Mouse (Mus musculus) lung, embryonic 16.5 days (tissue): ENCODE results near the gene Retnla. TPM values are rescaled to one million over a fixed set of nuclear protein-coding genes. Genes with fewer than 3 reads are reported as not detected.

ENCODE experiments used
- ATAC-seq: fragments of 200-750 bp; cut with Nextera tagmentation; 2 replicates; pipeline ENCODE4 v1.8.0; 2017; ENCODE audit warnings: low read depth, mild to moderate bottlenecking, moderate library complexity
- H3K27ac ChIP-seq: fragments of 300-500 bp; sonication (generic); 2 replicates; pipeline ENCODE4 v1.5.1; 2014; ENCODE audit warnings: mild to moderate bottlenecking, control low read depth, low read length
- H3K27me3 ChIP-seq: fragments of 300-500 bp; sonication (generic); 2 replicates; pipeline ENCODE4 v1.6.1; 2014; ENCODE audit warnings: low read depth, low read length, mixed read lengths; ENCODE audit not compliant: control insufficient read depth, insufficient read depth
- H3K36me3 ChIP-seq: fragments of 300-500 bp; sonication (generic); 2 replicates; pipeline ENCODE4 v1.6.1; 2014; ENCODE audit warnings: low read length; ENCODE audit not compliant: control insufficient read depth, insufficient read depth
- H3K4me1 ChIP-seq: fragments of 300-500 bp; sonication (generic); replicated peaks from 2 replicates; pipeline ENCODE4 v1.6.1; 2014; ENCODE audit warnings: low read length, mixed read lengths; ENCODE audit not compliant: control insufficient read depth, insufficient read depth
- H3K4me2 ChIP-seq: fragments of 300-500 bp; sonication (generic); 2 replicates; pipeline ENCODE4 v1.6.1; 2014; ENCODE audit warnings: low read depth, low read length, control low read depth
- H3K4me3 ChIP-seq: fragments of 300-500 bp; sonication (generic); 2 replicates; pipeline ENCODE4 v1.5.1; 2014; ENCODE audit warnings: mild to moderate bottlenecking, low read length, control low read depth
- H3K9ac ChIP-seq: fragments of 300-500 bp; sonication (generic); 2 replicates; pipeline ENCODE4 v1.6.1; 2014; ENCODE audit warnings: low read length, control low read depth
- H3K9me3 ChIP-seq: fragments of 300-500 bp; sonication (generic); 2 replicates; pipeline ENCODE4 v1.6.1; 2016; ENCODE audit warnings: low read length; ENCODE audit not compliant: control insufficient read depth
- WGBS: fragments of 180-500 bp; shearing (Covaris S2); extraction: QIAGEN DNeasy Blood & Tissue Kit; methylation state at CpG from one replicate; pipeline ENCODE4 v1.1.7; 2014; 5-methylcytosine and 5-hydroxymethylcytosine counted together
- polyA plus RNA-seq: library from polyadenylated mRNA; unstranded; fragments of >200 nt; fragmentation: Nextera tagmentation; extraction: Ambion mirVana; gene quantifications from 2 replicates; pipeline ENCODE4 v1.2.1, GENCODE M21; 2015

Retnla gene
- polyA plus RNA-seq, 1 experiment from 2014 or later: 76.1 TPM

DNA sequence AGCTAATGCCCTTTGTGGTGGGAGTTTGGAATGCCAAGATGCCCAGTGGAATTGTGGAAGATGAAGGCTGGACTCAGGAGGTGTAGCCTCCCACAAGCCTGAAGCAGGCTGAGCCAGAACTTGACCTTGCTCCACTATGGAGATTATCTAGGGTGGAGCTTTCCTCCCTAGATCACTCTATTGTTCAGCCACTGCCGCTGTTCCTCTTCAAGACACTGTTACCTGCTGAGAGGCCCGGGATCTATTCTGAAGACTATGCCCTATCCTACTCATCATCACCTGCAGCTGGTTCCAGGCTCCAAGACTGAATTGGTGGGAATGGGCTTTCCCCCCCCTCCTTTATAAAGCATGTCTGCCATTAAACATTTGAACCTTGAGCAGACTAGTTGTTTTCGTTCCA, 27.3 kb downstream of the Retnla start:
- H3K36me3 ChIP-seq: no peaks in the 10 kb centered on the region
- ATAC-seq: no peak
- 70% methylated on average over 3 of the region's 3 CpGs for WGBS

DNA sequence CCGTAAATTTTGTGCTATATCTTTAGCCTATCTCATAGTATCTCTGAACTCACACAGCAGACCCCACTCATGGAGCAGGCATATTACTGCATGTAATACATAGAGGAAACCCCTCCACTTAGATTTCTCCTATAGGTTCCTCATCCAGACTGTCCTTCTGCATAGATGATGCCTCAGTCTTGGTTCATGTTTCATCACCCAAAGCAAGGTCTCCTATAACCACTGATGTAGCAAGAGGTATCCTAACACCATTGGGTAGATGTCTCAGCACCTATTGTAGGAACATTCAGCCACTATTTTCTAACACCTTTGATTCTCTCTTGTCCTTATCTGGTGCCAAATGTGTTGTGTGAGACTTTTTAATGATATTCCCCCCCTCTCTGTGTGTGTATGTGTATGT, 29.4 kb downstream of the Retnla start:
- Histone ChIP-seq H3K4me3 (no peak overlapping the region), H3K9ac (no peak overlapping the region), H3K27me3 (no peaks in the 10 kb centered on the region), H3K36me3 (no peaks in the 10 kb centered on the region), H3K9me3 (no peaks in the 10 kb centered on the region), H3K4me2 (no peak overlapping the region), H3K4me1 (no peaks in the 10 kb centered on the region), H3K27ac (no peak overlapping the region)
- 88% methylated on average over 1 of the region's 1 CpGs for WGBS
- ATAC-seq: no peak

More for the DNA sequence above, 27.3 kb downstream of the Retnla start:
- H3K4me2 ChIP-seq: no peak overlapping the region
- no peak overlapping the region for H3K4me3 ChIP-seq
- H3K9me3 ChIP-seq: no peaks in the 10 kb centered on the region
- no peaks in the 10 kb centered on the region for H3K4me1 ChIP-seq
- H3K27ac ChIP-seq: no peak overlapping the region
- no peak overlapping the region for H3K9ac ChIP-seq
- H3K27me3 ChIP-seq: no peaks in the 10 kb centered on the region

DNA sequence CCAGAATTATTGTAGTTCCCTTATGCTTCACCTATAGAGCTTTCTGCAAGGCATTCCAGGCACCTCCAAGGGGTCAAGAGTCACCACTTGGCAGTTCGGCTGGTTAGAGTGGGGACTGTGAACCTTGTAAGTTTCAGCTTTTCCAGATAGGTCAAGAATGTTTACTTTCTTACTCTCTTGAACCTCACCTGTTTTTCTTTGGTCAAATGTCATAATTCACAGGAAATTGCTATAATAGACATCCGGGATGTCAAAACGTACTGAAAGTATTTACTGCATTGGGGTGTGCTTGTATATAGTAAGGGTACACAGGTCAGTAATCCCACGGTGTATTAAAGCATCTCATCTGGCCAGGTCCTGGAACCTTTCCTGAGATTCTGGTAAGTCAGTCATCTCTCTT, 30.0 kb downstream of the Retnla start, which contains the start of gene Retnlg:
Gene Retnlg (plus strand): TSS at position 301 of the 400 bp plus-strand sequence.
- ATAC-seq: no peak
- H3K9ac ChIP-seq: no peak within 1 kb of the TSS
- no peak within 1 kb of the TSS for H3K4me2 ChIP-seq
- H3K36me3 ChIP-seq: no peaks in the 10 kb centered on the region
- H3K4me1 ChIP-seq: no peaks in the 10 kb centered on the region
- no peak within 1 kb of the TSS for H3K27ac ChIP-seq
- WGBS: 51% methylated on average over 4 of the region's 4 CpGs
- no peaks in the 10 kb centered on the region for H3K27me3 ChIP-seq
- H3K4me3 ChIP-seq: no peak within 1 kb of the TSS
- H3K9me3 ChIP-seq: no peaks in the 10 kb centered on the region

DNA sequence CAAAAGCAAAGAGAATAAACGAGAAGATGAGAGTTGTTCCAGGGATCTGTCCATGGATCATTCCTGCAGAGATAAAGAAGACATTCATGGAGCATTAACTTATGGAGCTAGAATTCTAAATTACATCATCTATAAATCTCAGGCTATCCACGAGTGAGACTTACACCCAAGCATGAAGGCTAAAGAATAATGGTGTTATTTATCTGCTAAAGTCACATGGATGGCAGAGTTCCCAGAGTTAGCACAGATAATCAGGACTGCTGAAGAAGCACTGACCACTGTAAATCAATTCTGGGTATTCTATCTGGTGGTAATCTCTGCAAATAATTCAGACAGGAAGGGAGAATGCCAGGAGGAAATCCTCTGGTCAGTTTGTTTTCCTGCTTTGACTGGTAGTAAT, 48.4 kb downstream of the Retnla start:
- 37% methylated on average over 2 of the region's 2 CpGs for WGBS
- Histone ChIP-seq H3K27me3 (no peaks in the 10 kb centered on the region), H3K4me1 (no peaks in the 10 kb centered on the region), H3K9ac (no peak overlapping the region), H3K27ac (no peak overlapping the region), H3K4me3 (no peak overlapping the region), H3K4me2 (no peak overlapping the region), H3K9me3 (no peaks in the 10 kb centered on the region), H3K36me3 (no peaks in the 10 kb centered on the region)
- no peak for ATAC-seq

Other genes with a start within 250 kb of the Retnla start
- gene Trat1, start 70.5 kb upstream of the Retnla start, polyA plus RNA-seq: 0.65 and 1.6 TPM in 2 replicates
- 0.30 and 0.43 TPM in 2 replicates for gene Retnlb, start 25.7 kb upstream of the Retnla start, polyA plus RNA-seq
- gene Retnlg, start 30.1 kb downstream of the Retnla start, polyA plus RNA-seq: 1.4 and 2.0 TPM in 2 replicates
- 24.4 and 30.4 TPM in 2 replicates for gene Dzip3, start 151.6 kb downstream of the Retnla start, polyA plus RNA-seq
- 34.4 and 39.7 TPM in 2 replicates for gene Cip2a, start 151.6 kb downstream of the Retnla start, polyA plus RNA-seq
- gene Myh15, start 214.9 kb downstream of the Retnla start, polyA plus RNA-seq: not detected in 2 replicates